Mouse (Mus musculus): Measurements from ENCODE around the gene Zfyve21. TPM values are rescaled to one million over a fixed set of nuclear protein-coding genes. Genes with fewer than 3 reads are reported as not detected.

The Zfyve21 gene
- polyA plus RNA-seq, 1 experiment from 2014 or later = 164 TPM

GRCm38 (mm10) chr12:111820708-111821107 is 6.7 kb downstream of the Zfyve21 start:
- DNase-seq (ENCODE audit: low spot score) = no peak
- peaks cover 32% of the 10 kb centered on the region for H3K4me1 ChIP-seq (replicated peaks; ENCODE audit: control insufficient read depth, insufficient read depth, low read length)
- H3K27ac ChIP-seq (ENCODE audit: low read depth) = no peak overlapping the region
- no peak overlapping the region for H3K9ac ChIP-seq (ENCODE audit: low read length)
- no peaks in the 10 kb centered on the region for H3K9me3 ChIP-seq (ENCODE audit: control insufficient read depth, low read length)
- H3K36me3 ChIP-seq (ENCODE audit: control insufficient read depth, insufficient read depth, low read length) = peaks cover 33% of the 10 kb centered on the region
- H3K4me2 ChIP-seq (ENCODE audit: low read length) = no peak overlapping the region
- 62% methylated on average over 7 of the region's 7 CpGs for WGBS
- ATAC-seq (replicated peaks; ENCODE audit: low FRiP score, low TSS enrichment, low read depth) = no peak
- H3K4me3 ChIP-seq (ENCODE audit: low read depth, low read length) = no peak overlapping the region
- H3K27me3 ChIP-seq (replicated peaks; ENCODE audit: control insufficient read depth, insufficient read depth, low read length) = no peaks in the 10 kb centered on the region

DNA sequence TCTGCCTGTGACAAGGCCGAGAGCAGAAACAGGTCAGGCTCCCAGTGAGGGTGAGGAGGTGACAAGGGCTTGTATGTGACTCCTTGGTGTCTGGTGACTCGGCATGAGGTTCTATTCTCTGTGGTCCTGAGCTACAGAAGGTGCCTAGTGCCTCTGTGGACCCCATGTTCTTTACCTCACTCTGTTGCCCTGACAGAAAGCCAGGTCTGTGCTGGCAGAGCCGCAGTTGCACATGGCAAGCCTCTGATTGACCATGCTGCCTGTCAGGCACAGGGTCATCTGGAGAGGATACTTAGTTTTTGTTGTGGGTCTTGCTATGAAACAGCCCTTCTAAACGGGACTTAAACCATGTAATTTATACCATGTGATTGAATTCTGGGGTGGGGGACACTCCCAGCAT is 8.0 kb downstream of the Zfyve21 start:
- peaks cover 20% of the 10 kb centered on the region; the same call in 1 of the 2 replicates for H3K4me1 ChIP-seq (replicated peaks; ENCODE audit: control insufficient read depth, insufficient read depth, low read length)
- WGBS = 59% methylated on average over 4 of the region's 4 CpGs
- H3K4me2 ChIP-seq (ENCODE audit: low read length) = no peak overlapping the region
- no peaks in the 10 kb centered on the region for H3K27me3 ChIP-seq (replicated peaks; ENCODE audit: control insufficient read depth, insufficient read depth, low read length)
- H3K27ac ChIP-seq (ENCODE audit: low read depth) = no peak overlapping the region
- no peaks in the 10 kb centered on the region for H3K9me3 ChIP-seq (ENCODE audit: control insufficient read depth, low read length)
- DNase-seq (ENCODE audit: low spot score) = no peak
- no peak overlapping the region for H3K9ac ChIP-seq (ENCODE audit: low read length)
- no peak overlapping the region for H3K4me3 ChIP-seq (ENCODE audit: low read depth, low read length)
- no peak for ATAC-seq (replicated peaks; ENCODE audit: low FRiP score, low TSS enrichment, low read depth)
- peaks cover 45% of the 10 kb centered on the region for H3K36me3 ChIP-seq (ENCODE audit: control insufficient read depth, insufficient read depth, low read length)

- DNase-seq (ENCODE audit: low spot score) (no peak), ATAC-seq (replicated peaks; ENCODE audit: low FRiP score, low TSS enrichment, low read depth) (no peak)
- Histone ChIP-seq H3K9ac (ENCODE audit: low read length) (no peak overlapping the region), H3K4me1 (replicated peaks; ENCODE audit: control insufficient read depth, insufficient read depth, low read length) (no peaks in the 10 kb centered on the region), H3K9me3 (ENCODE audit: control insufficient read depth, low read length) (no peaks in the 10 kb centered on the region), H3K36me3 (ENCODE audit: control insufficient read depth, insufficient read depth, low read length) (peaks cover 96% of the 10 kb centered on the region), H3K4me2 (ENCODE audit: low read length) (no peak overlapping the region), H3K27me3 (replicated peaks; ENCODE audit: control insufficient read depth, insufficient read depth, low read length) (no peaks in the 10 kb centered on the region), H3K27ac (ENCODE audit: low read depth) (no peak overlapping the region), H3K4me3 (ENCODE audit: low read depth, low read length) (no peak overlapping the region)
- 86% methylated on average over 12 of the region's 12 CpGs for WGBS
These were observed 13.6 kb downstream of the Zfyve21 start for GRCm38 (mm10) chr12:111827556-111827955.

GRCm38 (mm10) chr12:111829447-111829846 is 15.5 kb downstream of the Zfyve21 start:
- 91% methylated on average over 5 of the region's 5 CpGs for WGBS
- ATAC-seq (replicated peaks; ENCODE audit: low FRiP score, low TSS enrichment, low read depth) (no peak), DNase-seq (ENCODE audit: low spot score) (no peak)
- H3K36me3 ChIP-seq (ENCODE audit: control insufficient read depth, insufficient read depth, low read length) = peaks cover 96% of the 10 kb centered on the region
- H3K4me2 ChIP-seq (ENCODE audit: low read length) = no peak overlapping the region
- no peaks in the 10 kb centered on the region for H3K4me1 ChIP-seq (replicated peaks; ENCODE audit: control insufficient read depth, insufficient read depth, low read length)
- H3K27me3 ChIP-seq (replicated peaks; ENCODE audit: control insufficient read depth, insufficient read depth, low read length) = no peaks in the 10 kb centered on the region
- H3K4me3 ChIP-seq (ENCODE audit: low read depth, low read length) = no peak overlapping the region
- no peak overlapping the region for H3K27ac ChIP-seq (ENCODE audit: low read depth)
- no peak overlapping the region for H3K9ac ChIP-seq (ENCODE audit: low read length)
- H3K9me3 ChIP-seq (ENCODE audit: control insufficient read depth, low read length) = no peaks in the 10 kb centered on the region

GRCm38 (mm10) chr12:111829954-111830353 is 16.0 kb downstream of the Zfyve21 start:
- ATAC-seq (replicated peaks; ENCODE audit: low FRiP score, low TSS enrichment, low read depth) (no peak), DNase-seq (ENCODE audit: low spot score) (no peak)
- H3K4me1 ChIP-seq (replicated peaks; ENCODE audit: control insufficient read depth, insufficient read depth, low read length) = no peaks in the 10 kb centered on the region
- no peak overlapping the region for H3K9ac ChIP-seq (ENCODE audit: low read length)
- no peaks in the 10 kb centered on the region for H3K27me3 ChIP-seq (replicated peaks; ENCODE audit: control insufficient read depth, insufficient read depth, low read length)
- H3K27ac ChIP-seq (ENCODE audit: low read depth) = no peak overlapping the region
- WGBS = 90% methylated on average over 9 of the region's 9 CpGs
- H3K4me3 ChIP-seq (ENCODE audit: low read depth, low read length) = no peak overlapping the region
- H3K4me2 ChIP-seq (ENCODE audit: low read length) = no peak overlapping the region
- no peaks in the 10 kb centered on the region for H3K9me3 ChIP-seq (ENCODE audit: control insufficient read depth, low read length)
- H3K36me3 ChIP-seq (ENCODE audit: control insufficient read depth, insufficient read depth, low read length) = peaks cover 96% of the 10 kb centered on the region

DNA sequence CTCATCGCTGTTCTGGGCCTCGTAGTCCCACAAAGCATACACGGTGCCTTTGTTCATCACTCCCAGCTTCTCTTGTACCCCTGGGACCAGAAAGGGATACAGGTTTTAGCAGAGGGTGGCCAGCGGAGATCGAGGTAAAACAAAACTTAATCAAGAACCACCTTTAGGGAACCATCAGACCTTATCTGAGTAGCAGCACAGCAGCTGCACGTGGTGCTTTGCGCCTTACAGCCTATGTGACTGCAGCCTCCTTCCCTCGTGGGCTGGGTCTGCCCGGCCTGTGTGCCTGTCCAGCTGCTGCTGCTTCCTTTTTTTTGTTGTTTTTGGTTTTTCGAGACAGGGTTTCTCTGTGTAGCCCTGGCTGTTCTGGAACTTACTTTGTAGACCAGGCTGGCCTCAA is 16.4 kb downstream of the Zfyve21 start:
- no peak for DNase-seq (ENCODE audit: low spot score)
- peaks cover 96% of the 10 kb centered on the region for H3K36me3 ChIP-seq (ENCODE audit: control insufficient read depth, insufficient read depth, low read length)
- H3K9ac ChIP-seq (ENCODE audit: low read length) = no peak overlapping the region
- ATAC-seq (replicated peaks; ENCODE audit: low FRiP score, low TSS enrichment, low read depth) = no peak
- H3K27me3 ChIP-seq (replicated peaks; ENCODE audit: control insufficient read depth, insufficient read depth, low read length) = no peaks in the 10 kb centered on the region
- H3K4me2 ChIP-seq (ENCODE audit: low read length) = no peak overlapping the region
- no peaks in the 10 kb centered on the region for H3K9me3 ChIP-seq (ENCODE audit: control insufficient read depth, low read length)
- no peak overlapping the region for H3K4me3 ChIP-seq (ENCODE audit: low read depth, low read length)
- H3K27ac ChIP-seq (ENCODE audit: low read depth) = no peak overlapping the region
- 86% methylated on average over 10 of the region's 10 CpGs for WGBS
- H3K4me1 ChIP-seq (replicated peaks; ENCODE audit: control insufficient read depth, insufficient read depth, low read length) = no peaks in the 10 kb centered on the region

- no peaks in the 10 kb centered on the region for H3K27me3 ChIP-seq (replicated peaks; ENCODE audit: control insufficient read depth, insufficient read depth, low read length)
- WGBS = 88% methylated on average over 5 of the region's 5 CpGs
These were observed 18.7 kb downstream of the Zfyve21 start for GRCm38 (mm10) chr12:111832643-111833042.

DNA sequence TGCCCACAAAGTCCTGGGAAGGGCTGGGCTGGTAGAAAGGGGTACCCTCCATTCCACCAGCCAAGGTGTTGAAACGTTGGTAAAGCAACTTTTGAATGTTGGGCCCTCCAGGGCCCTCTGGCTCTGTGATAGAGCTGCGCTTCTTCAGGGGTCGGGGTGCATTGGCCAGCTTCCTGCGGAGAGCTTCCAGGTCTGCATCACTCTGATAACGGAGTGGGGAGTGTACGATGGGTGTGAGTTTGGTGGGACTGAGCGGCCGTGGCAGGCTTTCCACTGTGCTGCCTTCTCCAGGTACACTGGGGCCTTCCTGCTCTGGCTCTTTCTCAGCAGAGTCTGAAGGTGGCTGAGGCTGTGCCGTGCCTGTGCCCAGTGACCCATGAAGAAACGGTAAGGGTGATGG is 19.5 kb downstream of the Zfyve21 start:
- no peak overlapping the region for H3K9ac ChIP-seq (ENCODE audit: low read length)
- H3K36me3 ChIP-seq (ENCODE audit: control insufficient read depth, insufficient read depth, low read length) = peaks cover 90% of the 10 kb centered on the region
- WGBS = 91% methylated on average over 10 of the region's 10 CpGs
- H3K4me3 ChIP-seq (ENCODE audit: low read depth, low read length) = no peak overlapping the region
- no peaks in the 10 kb centered on the region for H3K9me3 ChIP-seq (ENCODE audit: control insufficient read depth, low read length)
- ATAC-seq (replicated peaks; ENCODE audit: low FRiP score, low TSS enrichment, low read depth) (no peak), DNase-seq (ENCODE audit: low spot score) (no peak)
- H3K4me2 ChIP-seq (ENCODE audit: low read length) = no peak overlapping the region
- H3K4me1 ChIP-seq (replicated peaks; ENCODE audit: control insufficient read depth, insufficient read depth, low read length) = no peaks in the 10 kb centered on the region
- H3K27me3 ChIP-seq (replicated peaks; ENCODE audit: control insufficient read depth, insufficient read depth, low read length) = no peaks in the 10 kb centered on the region
- no peak overlapping the region for H3K27ac ChIP-seq (ENCODE audit: low read depth)

More at GRCm38 (mm10) chr12:111832643-111833042, 18.7 kb downstream of the Zfyve21 start:
- H3K9ac ChIP-seq (ENCODE audit: low read length) = no peak overlapping the region
- H3K4me2 ChIP-seq (ENCODE audit: low read length) = no peak overlapping the region
- no peaks in the 10 kb centered on the region for H3K4me1 ChIP-seq (replicated peaks; ENCODE audit: control insufficient read depth, insufficient read depth, low read length)
- H3K27ac ChIP-seq (ENCODE audit: low read depth) = no peak overlapping the region
- H3K4me3 ChIP-seq (ENCODE audit: low read depth, low read length) = no peak overlapping the region
- no peak for DNase-seq (ENCODE audit: low spot score)
- no peaks in the 10 kb centered on the region for H3K9me3 ChIP-seq (ENCODE audit: control insufficient read depth, low read length)
- H3K36me3 ChIP-seq (ENCODE audit: control insufficient read depth, insufficient read depth, low read length) = peaks cover 90% of the 10 kb centered on the region
- no peak for ATAC-seq (replicated peaks; ENCODE audit: low FRiP score, low TSS enrichment, low read depth)

DNA sequence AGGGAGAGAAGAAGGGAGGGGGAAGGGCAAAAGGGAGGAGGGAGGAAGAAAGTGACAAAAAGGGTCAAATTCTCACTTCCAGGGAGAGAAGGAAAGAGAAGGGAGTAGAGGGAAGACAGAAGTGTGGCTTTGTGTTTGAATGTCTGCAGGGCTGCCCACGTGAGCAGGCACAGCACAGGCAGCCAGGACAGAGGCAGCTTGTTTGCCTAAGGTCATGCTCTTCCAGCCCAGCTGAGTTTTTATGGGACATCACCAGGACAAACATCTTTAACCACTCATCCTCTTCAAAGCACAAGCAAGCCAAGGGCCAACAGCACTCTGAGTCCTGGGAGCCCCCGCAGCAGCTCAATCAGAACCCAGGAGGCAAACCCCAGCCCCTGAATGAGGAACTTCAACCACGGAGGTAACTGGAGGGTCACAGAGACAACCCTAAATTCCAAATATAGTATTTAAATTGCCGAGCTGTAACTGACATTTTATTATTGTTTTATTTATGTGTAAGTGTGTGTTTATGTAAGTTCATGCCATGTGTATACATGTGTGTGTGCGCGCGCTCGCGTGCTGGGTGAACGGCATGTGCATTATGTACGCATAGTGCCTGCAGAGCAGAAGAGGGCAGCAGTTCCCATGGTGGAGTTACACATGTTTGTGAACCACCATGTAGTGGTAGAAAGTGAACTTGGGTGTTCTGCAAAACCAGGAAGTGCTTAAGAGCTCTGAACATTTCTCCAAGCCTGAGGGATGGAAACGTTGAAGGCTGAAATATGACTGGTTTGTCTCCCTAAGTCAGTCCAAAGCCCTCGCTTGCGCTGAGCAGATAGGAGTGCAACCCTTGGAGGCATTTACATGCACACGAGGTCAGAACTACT is 28.8 kb downstream of the Zfyve21 start:
- H3K9ac ChIP-seq (ENCODE audit: low read length) = no peak overlapping the region
- WGBS = 66% methylated on average over 15 of the region's 15 CpGs
- peaks cover 48% of the 10 kb centered on the region for H3K36me3 ChIP-seq (ENCODE audit: control insufficient read depth, insufficient read depth, low read length)
- H3K27ac ChIP-seq (ENCODE audit: low read depth) = no peak overlapping the region
- DNase-seq (ENCODE audit: low spot score) = no peak
- no peaks in the 10 kb centered on the region for H3K27me3 ChIP-seq (replicated peaks; ENCODE audit: control insufficient read depth, insufficient read depth, low read length)
- H3K4me2 ChIP-seq (ENCODE audit: low read length) = no peak overlapping the region
- H3K4me1 ChIP-seq (replicated peaks; ENCODE audit: control insufficient read depth, insufficient read depth, low read length) = no peaks in the 10 kb centered on the region
- ATAC-seq (replicated peaks; ENCODE audit: low FRiP score, low TSS enrichment, low read depth) = no peak
- no peaks in the 10 kb centered on the region for H3K9me3 ChIP-seq (ENCODE audit: control insufficient read depth, low read length)
- H3K4me3 ChIP-seq (ENCODE audit: low read depth, low read length) = no peak overlapping the region

All from intestine, embryonic 14.5 days (tissue).